Mouse (Mus musculus) embryonic fibroblast, embryonic 13.5 days (primary cell): Measurements from ENCODE around the gene Ptprd.

Experiments used
- CTCF ChIP-seq: IDR thresholded peaks from 2 replicates; pipeline ENCODE4 v1.5.1; 2011; ENCODE audit warnings: mild to moderate bottlenecking, control low read depth, low read length, moderate library complexity, borderline replicate concordance; ENCODE audit not compliant: insufficient read depth
- POLR2A ChIP-seq: IDR thresholded peaks from 2 replicates; pipeline ENCODE4 v1.6.1; 2011; ENCODE audit warnings: low read depth, mild to moderate bottlenecking, control low read depth, low read length, moderate library complexity

DNA sequence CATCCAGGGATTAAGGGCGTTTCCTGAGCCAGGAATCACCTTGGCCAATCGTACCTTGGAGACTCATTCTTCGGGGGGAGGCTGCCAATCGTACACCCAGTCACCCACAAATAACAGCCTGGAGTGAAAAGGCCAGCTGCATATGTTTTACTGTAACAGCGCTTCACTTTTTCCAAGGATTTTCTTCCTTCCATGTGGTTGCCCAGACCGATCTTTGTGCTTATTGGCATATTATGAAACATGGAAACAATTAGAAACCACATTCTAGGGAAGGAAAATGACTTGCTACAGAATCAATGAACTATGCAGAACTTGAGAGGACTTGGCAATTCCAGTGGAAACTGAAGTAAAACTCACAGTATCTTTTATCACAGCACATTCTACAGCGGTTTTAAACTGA is 2218.7 kb downstream of the Ptprd start:
- TF ChIP-seq CTCF = no peak
- no peak for TF ChIP-seq POLR2A
